Mouse (Mus musculus): ENCODE measurements around the gene Faf2.

Gene Faf2

GRCm38 (mm10) chr13:54621155-54621932 is at the start of gene Faf2:
Faf2 (plus strand) TSS chr13:54621784.
- peak; percentile 93 to 99 for DNase-seq (ENCODE audit: low spot score in 2 of 2)

- no peak for DNase-seq (ENCODE audit: low spot score in 2 of 2)
Observed at GRCm38 (mm10) chr13:54572621-54573020, 49.0 kb upstream of the Faf2 start.

GRCm38 (mm10) chr13:54574854-54575481 is 46.6 kb upstream of the Faf2 start, which contains the start of gene Arl10:
Arl10 (plus strand) TSS chr13:54575015.
- DNase-seq (ENCODE audit: low spot score in 2 of 2) = peak; percentile 72 to 75

- DNase-seq (ENCODE audit: low spot score in 2 of 2) = peak in 1 of 2 experiments; percentile 38
Observed at GRCm38 (mm10) chr13:54575489-54575888, 46.1 kb upstream of the Faf2 start.

- no peak for DNase-seq (ENCODE audit: low spot score in 2 of 2)
Observed at GRCm38 (mm10) chr13:54577652-54578507, 43.7 kb upstream of the Faf2 start.

GRCm38 (mm10) chr13:54581385-54581784 is 40.2 kb upstream of the Faf2 start:
- no peak for DNase-seq (ENCODE audit: low spot score in 2 of 2)

- DNase-seq (ENCODE audit: low spot score in 2 of 2) = no peak
Observed at GRCm38 (mm10) chr13:54582126-54582525, 39.5 kb upstream of the Faf2 start.

GRCm38 (mm10) chr13:54582860-54583259 is 38.7 kb upstream of the Faf2 start:
- DNase-seq (ENCODE audit: low spot score in 2 of 2) = no peak

- no peak for DNase-seq (ENCODE audit: low spot score in 2 of 2)
Observed at GRCm38 (mm10) chr13:54585831-54586230, 35.8 kb upstream of the Faf2 start.

- DNase-seq (ENCODE audit: low spot score in 2 of 2) = no peak
Observed at GRCm38 (mm10) chr13:54589414-54589995, 32.1 kb upstream of the Faf2 start.

GRCm38 (mm10) chr13:54589996-54590951 is 31.3 kb upstream of the Faf2 start, which contains the start of the genes Nop16 and Higd2a:
Nop16 (minus strand) TSS chr13:54590090.
Higd2a (plus strand) TSS chr13:54590207.
- peak; percentile 95 for DNase-seq (ENCODE audit: low spot score in 2 of 2)

- DNase-seq (ENCODE audit: low spot score in 2 of 2) = no peak
Observed at GRCm38 (mm10) chr13:54591776-54592356, 29.7 kb upstream of the Faf2 start.

GRCm38 (mm10) chr13:54593617-54594016 is 28.0 kb upstream of the Faf2 start:
- DNase-seq (ENCODE audit: low spot score in 2 of 2) = no peak

GRCm38 (mm10) chr13:54596107-54596690 is 25.4 kb upstream of the Faf2 start:
- DNase-seq (ENCODE audit: low spot score in 2 of 2) = no peak

GRCm38 (mm10) chr13:54596870-54597269 is 24.7 kb upstream of the Faf2 start:
- DNase-seq (ENCODE audit: low spot score in 2 of 2) = no peak

GRCm38 (mm10) chr13:54598622-54599143 is 22.9 kb upstream of the Faf2 start:
- no peak for DNase-seq (ENCODE audit: low spot score in 2 of 2)

GRCm38 (mm10) chr13:54602639-54603111 is 18.9 kb upstream of the Faf2 start:
- DNase-seq (ENCODE audit: low spot score in 2 of 2) = no peak

- DNase-seq (ENCODE audit: low spot score in 2 of 2) = no peak
Observed at GRCm38 (mm10) chr13:54603501-54603900, 18.1 kb upstream of the Faf2 start.

GRCm38 (mm10) chr13:54604221-54604620 is 17.4 kb upstream of the Faf2 start:
- no peak for DNase-seq (ENCODE audit: low spot score in 2 of 2)
